Mouse (Mus musculus) kidney, adult 9 months (tissue): Measurements from ENCODE around the gene Ptprm.

Experiments
- DNase-seq: peaks from one replicate; pipeline ENCODE4 v3.0.0; 2022

Ptprm gene

GRCm38 (mm10) chr17:66960986-66961385 lies 393.3 kb downstream of the Ptprm start:
- DNase-seq, result peak; percentile 2

GRCm38 (mm10) chr17:66960557-66960956 lies 393.7 kb downstream of the Ptprm start:
- no peak for DNase-seq

GRCm38 (mm10) chr17:66959815-66960214 lies 394.4 kb downstream of the Ptprm start:
- DNase-seq, result no peak

GRCm38 (mm10) chr17:66958766-66959165 lies 395.5 kb downstream of the Ptprm start:
- no peak for DNase-seq

- DNase-seq, result no peak
Measured at GRCm38 (mm10) chr17:66944498-66944897, 409.8 kb downstream of the Ptprm start.

GRCm38 (mm10) chr17:66943539-66943938 lies 410.7 kb downstream of the Ptprm start:
- DNase-seq, result no peak

GRCm38 (mm10) chr17:66925611-66926010 lies 428.6 kb downstream of the Ptprm start:
- no peak for DNase-seq

GRCm38 (mm10) chr17:66914696-66915095 lies 439.6 kb downstream of the Ptprm start:
- no peak for DNase-seq

GRCm38 (mm10) chr17:66912533-66912932 lies 441.7 kb downstream of the Ptprm start:
- no peak for DNase-seq

- no peak for DNase-seq
Measured at GRCm38 (mm10) chr17:66912120-66912519, 442.1 kb downstream of the Ptprm start.

- no peak for DNase-seq
Measured at GRCm38 (mm10) chr17:66909901-66910300, 444.4 kb downstream of the Ptprm start.

- DNase-seq, result no peak
Measured at GRCm38 (mm10) chr17:66908921-66909320, 445.3 kb downstream of the Ptprm start.

GRCm38 (mm10) chr17:66894181-66894580 lies 460.1 kb downstream of the Ptprm start:
- DNase-seq, result no peak

GRCm38 (mm10) chr17:66891916-66892315 lies 462.3 kb downstream of the Ptprm start:
- DNase-seq, result no peak

GRCm38 (mm10) chr17:66891067-66891862 lies 463.0 kb downstream of the Ptprm start:
- DNase-seq, result no peak

GRCm38 (mm10) chr17:66882304-66882703 lies 472.0 kb downstream of the Ptprm start:
- DNase-seq, result no peak

- DNase-seq, result no peak
Measured at GRCm38 (mm10) chr17:66880969-66881701, 473.1 kb downstream of the Ptprm start.

- DNase-seq, result no peak
Measured at GRCm38 (mm10) chr17:66879151-66879550, 475.1 kb downstream of the Ptprm start.

GRCm38 (mm10) chr17:66877582-66877981 lies 476.7 kb downstream of the Ptprm start:
- DNase-seq, result peak; percentile 29

- DNase-seq, result no peak
Measured at GRCm38 (mm10) chr17:66874810-66875209, 479.4 kb downstream of the Ptprm start.

GRCm38 (mm10) chr17:66871396-66871795 lies 482.9 kb downstream of the Ptprm start:
- DNase-seq, result no peak

- DNase-seq, result peak; percentile 3
Measured at GRCm38 (mm10) chr17:66869581-66870002, 484.7 kb downstream of the Ptprm start.

GRCm38 (mm10) chr17:66864441-66864840 lies 489.8 kb downstream of the Ptprm start:
- no peak for DNase-seq

- DNase-seq, result no peak
Measured at GRCm38 (mm10) chr17:66861557-66861956, 492.7 kb downstream of the Ptprm start.
